ENCODE assay signal across 10 mouse cellular contexts in genomic region chr19:56817851-56818526, GRCm38 (mm10). TPM values are rescaled to one million over a fixed set of nuclear protein-coding genes. Genes with fewer than 3 reads are reported as not detected.
DNase-seq lines count a peak whose midpoint lies in the region; TF ChIP-seq lines count a peak whose summit lies in the region.
"Had no signal": no experiment of that assay in that cellular context is flagged by ENCODE, and none has a peak within 500 bp of the region (broad histone marks: within the 10 kb centered on the region; RNA-seq: fewer than 3 reads in every experiment).

No protein-coding gene starts in this region.

- no peak for TF ChIP-seq POLR2A in myocyte (IDR thresholded peaks at IDR 0.05; ENCODE audit: insufficient read length, low read depth)

- no peak overlapping the region for H3K4me2 ChIP-seq in myocyte (ENCODE audit: low read depth)
- H3K4me2 ChIP-seq: liver, embryonic 13.5 days had no signal

- peaks cover 81% of the 10 kb centered on the region for H3K79me2 ChIP-seq in myocyte (ENCODE audit: control insufficient read depth, insufficient read depth)

- peak; percentile 18 for DNase-seq in gastrocnemius, adult 18-20 months (ENCODE audit: low spot score)
- no peak for DNase-seq in gastrocnemius, adult 8-10 months (ENCODE audit: low spot score in 2 of 2)
- DNase-seq in brain, adult 2 months (ENCODE audit: low read depth, low spot score) = peak; percentile 70
- peak; percentile 48 to 75 for DNase-seq in gastrocnemius, postnatal 4 days (ENCODE audit: low spot score in 2 of 2)
- peak; percentile 20 for DNase-seq in kidney, adult 9 months
- DNase-seq in embryo, embryonic 9.5 days (ENCODE audit: extremely low spot score) = no peak
- DNase-seq in spleen, postnatal 14 days (ENCODE audit: low spot score in 2 of 2) = no peak
- DNase-seq: liver, embryonic 13.5 days had no signal

- H3K27me3 ChIP-seq in myocyte (ENCODE audit: control insufficient read depth, insufficient read depth, insufficient read length) = no peaks in the 10 kb centered on the region

- H3ac ChIP-seq in myocyte (ENCODE audit: control insufficient read depth, insufficient read length) = no peak overlapping the region

- H3K36me3 ChIP-seq in myocyte (ENCODE audit: control insufficient read depth, insufficient read depth) = peaks cover 3% of the 10 kb centered on the region

- no peak overlapping the region for H3K4me3 ChIP-seq in myocyte
- H3K4me3 ChIP-seq: liver, embryonic 13.5 days had no signal

TF ChIP-seq in myocyte, 11 proteins besides CTCF, POLR2A, EP300 and RAD21:
- peak in 2 of 3 experiments; percentile 81 to 82 for TF ChIP-seq MYOD1 (IDR thresholded peaks at IDR 0.05; ENCODE audit: control insufficient read depth in 1 of 3, insufficient read length in 2 of 3, low read depth in 2 of 3)
- peak; percentile 55 to 82 (median 82) for TF ChIP-seq MYOG (IDR thresholded peaks at IDR 0.05; ENCODE audit: control insufficient read depth in 1 of 3, insufficient read depth in 1 of 3, insufficient read length in 2 of 3, low read depth in 2 of 3)
- TF ChIP-seq MAX (IDR thresholded peaks at IDR 0.05; ENCODE audit: low read depth) = no peak

RNA-seq across cellular contexts. Expression of gene Ccdc186, which starts 4.0 kb away (rescaled TPM):
- total RNA-seq in gastrocnemius, adult 18-20 months (2021) = 10 to 100 TPM; 24.8 to 25.6 TPM
- 10 to 100 TPM; 20.5 to 27.4 (median 24.4) TPM for total RNA-seq in gastrocnemius, adult 8-10 months (2022)
- 10 to 100 TPM; 29.2 to 36.1 TPM for total RNA-seq in gastrocnemius, postnatal 4 days (2021)
- 5.5 TPM for polyA plus RNA-seq in myocyte (2012; fragmentation: generic; extraction: Trizol)

RNA-seq across cellular contexts. Expression of gene Tdrd1, which starts 8.0 kb away (rescaled TPM):
- total RNA-seq in gastrocnemius, adult 18-20 months (2021) = not detected
- total RNA-seq in gastrocnemius, adult 8-10 months (2022) = not detected
- total RNA-seq in gastrocnemius, postnatal 4 days (2021) = under 1 TPM; 0.23 to 0.29 TPM
- not detected for polyA plus RNA-seq in myocyte (2012; fragmentation: generic; extraction: Trizol)

RNA-seq across cellular contexts. Expression of gene Vwa2, which starts 56.1 kb away (rescaled TPM):
- total RNA-seq in gastrocnemius, adult 18-20 months (2021) = not detected
- not detected for total RNA-seq in gastrocnemius, adult 8-10 months (2022)
- under 1 TPM in 1 of 2 experiments, not detected in 1; 0.05 TPM for total RNA-seq in gastrocnemius, postnatal 4 days (2021)
- 0.08 TPM for polyA plus RNA-seq in myocyte (2012; fragmentation: generic; extraction: Trizol)
- polyA plus RNA-seq: cortical plate, adult 2 months; liver, embryonic 13.5 days had no signal

Comparison
In these comparisons a context has a peak if more than half of its experiments do, and no peak if none do; other contexts are left out.
1. DNase-seq: peak in gastrocnemius, adult 18-20 months (single experiment), brain, adult 2 months (single experiment), gastrocnemius, postnatal 4 days (2 of 2) and kidney, adult 9 months (single experiment); none in gastrocnemius, adult 8-10 months (0 of 2), embryo, embryonic 9.5 days (single experiment) and spleen, postnatal 14 days (0 of 2).